Comparison of ENCODE assay signal across 10 mouse cellular contexts in the genomic region with DNA sequence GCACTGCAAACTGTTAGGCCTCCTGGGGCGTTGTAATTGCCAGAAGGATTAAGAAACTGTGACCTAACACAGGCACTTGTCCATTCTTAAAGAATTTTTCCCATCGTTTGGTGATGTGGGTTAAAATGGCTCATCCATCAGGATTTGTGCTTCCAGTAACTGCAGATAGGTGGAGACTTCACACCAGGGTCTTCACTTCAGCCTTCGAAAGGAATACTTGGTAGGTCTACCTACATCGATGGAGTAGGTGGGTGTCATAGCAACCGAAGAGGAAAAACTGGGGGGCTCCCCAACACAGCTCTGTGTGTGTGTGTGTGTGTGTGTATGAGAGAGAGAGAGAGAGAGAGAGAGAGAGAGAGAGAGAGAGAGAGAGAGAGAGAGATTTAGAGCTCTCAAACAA.
DNase-seq lines count a peak whose midpoint lies in the region; ATAC-seq and TF ChIP-seq lines count a peak whose summit lies in the region.
"Had no signal": no experiment of that assay in that cellular context is flagged by ENCODE, and none has a peak within 500 bp of the region (broad histone marks: within the 10 kb centered on the region; RNA-seq: fewer than 3 reads in every experiment).

No protein-coding gene starts in this region.

- H3K4me3 ChIP-seq in forebrain, embryonic 11.5 days (ENCODE audit: low read depth, low read length): no peak overlapping the region
- no peak overlapping the region for H3K4me3 ChIP-seq in forebrain, embryonic 12.5 days (replicated peaks)
- no peak overlapping the region for H3K4me3 ChIP-seq in left cerebral cortex, adult 2 months
- H3K4me3 ChIP-seq in hindbrain, embryonic 14.5 days (replicated peaks; ENCODE audit: low read length): no peak overlapping the region
- H3K4me3 ChIP-seq: embryonic facial prominence, embryonic 15.5 days; limb, embryonic 12.5 days had no signal

- H3K4me1 ChIP-seq in forebrain, embryonic 11.5 days (replicated peaks; ENCODE audit: control insufficient read depth, insufficient read depth, low read length): peaks cover 3% of the 10 kb centered on the region; the same call in 1 of the 2 replicates
- peaks cover 17% of the 10 kb centered on the region for H3K4me1 ChIP-seq in forebrain, embryonic 12.5 days
- peaks cover 17% of the 10 kb centered on the region for H3K4me1 ChIP-seq in hindbrain, embryonic 14.5 days (replicated peaks; ENCODE audit: control insufficient read depth, insufficient read depth, low read length)

- no peak overlapping the region for H3K4me2 ChIP-seq in forebrain, embryonic 11.5 days (ENCODE audit: low read depth, low read length, severe bottlenecking)
- no peak overlapping the region for H3K4me2 ChIP-seq in forebrain, embryonic 12.5 days
- no peak overlapping the region for H3K4me2 ChIP-seq in hindbrain, embryonic 14.5 days (replicated peaks)
- H3K4me2 ChIP-seq: embryonic facial prominence, embryonic 15.5 days had no signal

- no peak overlapping the region for H3K27ac ChIP-seq in forebrain, embryonic 11.5 days (ENCODE audit: low read depth, low read length)
- H3K27ac ChIP-seq in forebrain, embryonic 12.5 days: no peak overlapping the region
- H3K27ac ChIP-seq in left cerebral cortex, adult 2 months: no peak overlapping the region
- no peak overlapping the region for H3K27ac ChIP-seq in hindbrain, embryonic 14.5 days
- H3K27ac ChIP-seq: limb, embryonic 12.5 days had no signal

- no peaks in the 10 kb centered on the region for H3K27me3 ChIP-seq in forebrain, embryonic 11.5 days (ENCODE audit: control insufficient read depth, insufficient read depth, low read length)
- H3K27me3 ChIP-seq in forebrain, embryonic 12.5 days: no peaks in the 10 kb centered on the region
- no peaks in the 10 kb centered on the region for H3K27me3 ChIP-seq in hindbrain, embryonic 14.5 days (ENCODE audit: control insufficient read depth, insufficient read depth, low read length)
- H3K27me3 ChIP-seq: embryonic facial prominence, embryonic 15.5 days; limb, embryonic 12.5 days had no signal

- no peaks in the 10 kb centered on the region for H3K36me3 ChIP-seq in forebrain, embryonic 11.5 days (ENCODE audit: control insufficient read depth, insufficient read depth, low read length)
- no peaks in the 10 kb centered on the region for H3K36me3 ChIP-seq in forebrain, embryonic 12.5 days (replicated peaks)
- no peaks in the 10 kb centered on the region for H3K36me3 ChIP-seq in hindbrain, embryonic 14.5 days (replicated peaks; ENCODE audit: control insufficient read depth, insufficient read depth)
- H3K36me3 ChIP-seq: embryonic facial prominence, embryonic 15.5 days; limb, embryonic 12.5 days had no signal

- no peak overlapping the region for H3K9ac ChIP-seq in forebrain, embryonic 11.5 days (ENCODE audit: low read length)
- no peak overlapping the region for H3K9ac ChIP-seq in forebrain, embryonic 12.5 days
- H3K9ac ChIP-seq in hindbrain, embryonic 14.5 days: no peak overlapping the region
- H3K9ac ChIP-seq: embryonic facial prominence, embryonic 15.5 days; limb, embryonic 12.5 days had no signal

- TF ChIP-seq CTCF in left cerebral cortex, adult 2 months (IDR thresholded peaks at IDR 0.05): peak; percentile 56

- no peaks in the 10 kb centered on the region for H3K9me3 ChIP-seq in forebrain, embryonic 11.5 days (ENCODE audit: control insufficient read depth, low read length)
- no peaks in the 10 kb centered on the region for H3K9me3 ChIP-seq in forebrain, embryonic 12.5 days
- no peaks in the 10 kb centered on the region for H3K9me3 ChIP-seq in hindbrain, embryonic 14.5 days (ENCODE audit: control insufficient read depth, low read length)
- H3K9me3 ChIP-seq: embryonic facial prominence, embryonic 15.5 days; limb, embryonic 12.5 days had no signal

- 36% methylated on average over 5 of the region's 5 CpGs for WGBS in forebrain, embryonic 11.5 days
- WGBS in forebrain, embryonic 12.5 days: 47% methylated on average over 5 of the region's 5 CpGs
- WGBS in hindbrain, embryonic 14.5 days: 38% methylated on average over 5 of the region's 5 CpGs

- no peak for DNase-seq in forebrain, embryonic 11.5 days (ENCODE audit: low spot score)
- no peak for DNase-seq in left cerebral cortex, adult 2 months (ENCODE audit: extremely low spot score in 1 of 2, low spot score in 2 of 2)
- no peak for DNase-seq in left cerebral cortex, adult 11 months (ENCODE audit: low spot score)
- peak; percentile 8 for DNase-seq in Muller cell, postnatal 12 days (ENCODE audit: inconsistent ontology term)
- peak; percentile 60 for DNase-seq in hindbrain, embryonic 14.5 days (ENCODE audit: low spot score)
- DNase-seq in adrenal gland, postnatal 14 days: no peak
- DNase-seq in thymus, adult 18-20 months: no peak

- ATAC-seq in forebrain, embryonic 11.5 days (replicated peaks; ENCODE audit: low FRiP score): peak; percentile 47; the same call in 1 of the 2 replicates
- no peak for ATAC-seq in forebrain, embryonic 12.5 days (ENCODE audit: low FRiP score)
- ATAC-seq in hindbrain, embryonic 14.5 days (ENCODE audit: low FRiP score): peak; percentile 56

- intact Hi-C loops in left cerebral cortex, adult 2 months (cut with DNase I): no loop called here

Comparison
In these comparisons a context has a peak if more than half of its experiments do, and no peak if none do; other contexts are left out.
1. DNase-seq: peak in Muller cell, postnatal 12 days (single experiment) and hindbrain, embryonic 14.5 days (single experiment); none in forebrain, embryonic 11.5 days (single experiment), left cerebral cortex, adult 2 months (0 of 2), left cerebral cortex, adult 11 months (single experiment), adrenal gland, postnatal 14 days (single experiment) and thymus, adult 18-20 months (0 of 2).